Mouse (Mus musculus) forebrain, embryonic 15.5 days (tissue): ENCODE results near the gene Myom3. TPM values are rescaled to one million over a fixed set of nuclear protein-coding genes. Genes with fewer than 3 reads are reported as not detected.

Experiments
- ATAC-seq: fragments of 200-750 bp; cut with Nextera tagmentation; replicated peaks from 2 replicates; pipeline ENCODE4 v1.8.0; 2017; ENCODE audit warnings: mild to moderate bottlenecking, moderate TSS enrichment, moderate library complexity
- H3K27ac ChIP-seq: fragments of 300-500 bp; sonication (generic); replicated peaks from 2 replicates; pipeline ENCODE4 v1.5.1; 2015; ENCODE audit warnings: mild to moderate bottlenecking, inconsistent platforms
- H3K27me3 ChIP-seq: fragments of 300-500 bp; sonication (generic); 2 replicates; pipeline ENCODE4 v1.6.1; 2015; ENCODE audit warnings: inconsistent platforms
- H3K36me3 ChIP-seq: fragments of 300-500 bp; sonication (generic); 2 replicates; pipeline ENCODE4 v1.6.1; 2015; ENCODE audit warnings: mild to moderate bottlenecking, inconsistent platforms
- H3K4me1 ChIP-seq: fragments of 300-500 bp; sonication (generic); 2 replicates; pipeline ENCODE4 v1.6.1; 2015; ENCODE audit warnings: inconsistent platforms
- H3K4me2 ChIP-seq: fragments of 300-500 bp; sonication (generic); replicated peaks from 2 replicates; pipeline ENCODE4 v1.6.1; 2015; ENCODE audit warnings: mild to moderate bottlenecking, inconsistent platforms
- H3K4me3 ChIP-seq: fragments of 300-500 bp; sonication (generic); 2 replicates; pipeline ENCODE4 v1.5.1; 2015; ENCODE audit warnings: mild to moderate bottlenecking, inconsistent platforms
- H3K9ac ChIP-seq: fragments of 300-500 bp; sonication (generic); replicated peaks from 2 replicates; pipeline ENCODE4 v1.6.1; 2015; ENCODE audit warnings: mild to moderate bottlenecking, inconsistent platforms
- H3K9me3 ChIP-seq: fragments of 300-500 bp; sonication (generic); 2 replicates; pipeline ENCODE4 v1.6.1; 2016; ENCODE audit warnings: inconsistent platforms
- WGBS: fragments of 180-500 bp; shearing (Covaris S2); methylation state at CpG from one replicate; pipeline ENCODE4 v1.1.7; 2015; ENCODE audit warnings: mixed read lengths; 5-methylcytosine and 5-hydroxymethylcytosine counted together
- polyA plus RNA-seq: library from polyadenylated mRNA; unstranded; fragments of >200 nt; fragmentation: Nextera tagmentation; extraction: Ambion mirVana; gene quantifications from 2 replicates; pipeline ENCODE4 v1.2.1, GENCODE M21; 2015

The Myom3 gene
- polyA plus RNA-seq, 1 experiment from 2014 or later = 0.36 TPM

DNA sequence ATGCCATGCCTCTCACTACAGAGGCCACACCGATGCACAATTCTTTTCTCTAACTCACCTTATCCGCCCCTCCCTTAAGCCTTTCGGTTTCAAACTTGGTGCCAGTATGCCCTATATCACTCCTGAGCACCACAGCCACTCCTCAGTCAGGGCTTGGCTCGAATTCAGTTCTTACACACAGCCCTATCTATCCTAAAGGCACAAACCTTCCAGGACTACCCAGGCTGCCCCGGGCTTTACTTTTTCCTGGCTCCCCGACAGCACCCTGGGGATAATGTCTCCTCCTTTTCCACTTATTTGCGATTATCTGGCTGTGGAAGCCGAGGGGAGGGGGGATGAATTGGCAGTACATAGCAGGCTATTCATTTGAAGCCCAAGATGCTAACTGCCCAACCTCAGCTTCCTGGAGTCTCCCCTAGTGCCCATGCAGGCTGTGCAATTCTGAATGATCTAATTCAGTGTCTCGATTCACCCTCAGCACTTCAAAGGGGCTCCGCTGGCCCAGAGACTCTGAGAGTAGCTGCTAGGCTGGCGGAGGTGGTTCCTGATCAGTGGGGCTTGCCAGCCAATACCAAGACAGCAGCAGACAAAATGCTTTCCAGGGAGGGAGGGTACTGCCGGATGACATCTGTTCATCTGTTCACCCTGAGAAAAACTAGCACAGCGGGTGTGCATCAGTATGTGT lies 91.0 kb downstream of the Myom3 start:
- WGBS = 19% methylated on average over 13 of the region's 13 CpGs

GRCm38 (mm10) chr4:135851942-135852341 lies 92.4 kb downstream of the Myom3 start:
- 87% methylated on average over 9 of the region's 9 CpGs for WGBS
- Histone ChIP-seq H3K27me3 (no peaks in the 10 kb centered on the region), H3K36me3 (no peaks in the 10 kb centered on the region), H3K4me1 (peaks cover 30% of the 10 kb centered on the region), H3K27ac (0 out of 2 replicates have a peak overlapping the region, but pooled peaks have one; percentile 29), H3K4me3 (no peak overlapping the region), H3K4me2 (no peak overlapping the region), H3K9ac (no peak overlapping the region), H3K9me3 (no peaks in the 10 kb centered on the region)
- ATAC-seq = no peak

More for the DNA sequence above, 91.0 kb downstream of the Myom3 start:
- Histone ChIP-seq H3K27ac (peak overlapping the region; percentile 91), H3K4me3 (0 out of 2 replicates have a peak overlapping the region, but pooled peaks have one; percentile 13), H3K9ac (peak overlapping the region; percentile 19), H3K4me1 (peaks cover 30% of the 10 kb centered on the region), H3K36me3 (no peaks in the 10 kb centered on the region), H3K27me3 (no peaks in the 10 kb centered on the region), H3K9me3 (no peaks in the 10 kb centered on the region), H3K4me2 (peak overlapping the region; percentile 36)
- peak; percentile 59 for ATAC-seq

GRCm38 (mm10) chr4:135853987-135854546 lies 94.6 kb downstream of the Myom3 start:
- H3K27me3 ChIP-seq = no peaks in the 10 kb centered on the region
- 76% methylated on average over 14 of the region's 14 CpGs for WGBS
- H3K9ac ChIP-seq = peak overlapping the region; percentile 90

DNA sequence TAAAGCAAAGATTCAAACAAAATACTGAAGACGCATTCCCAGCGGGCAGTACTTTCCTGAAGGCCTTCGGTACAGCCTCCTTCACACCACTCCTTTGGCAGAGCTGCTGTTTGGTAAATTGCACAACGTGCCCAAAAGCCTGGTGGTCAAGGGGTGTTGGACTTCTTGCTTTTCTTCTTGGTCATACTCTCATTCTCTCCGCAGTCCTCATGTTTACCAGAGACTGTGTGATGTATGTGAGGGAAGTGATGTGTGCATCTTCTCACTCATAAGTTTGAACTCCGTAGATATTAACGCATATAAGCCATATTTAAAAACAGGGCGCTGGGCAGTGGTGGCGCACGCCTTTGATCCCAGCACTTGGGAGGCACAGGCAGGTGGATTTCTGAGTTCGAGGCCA lies 95.1 kb downstream of the Myom3 start:
- peak overlapping the region; percentile 100 for H3K27ac ChIP-seq
- peak overlapping the region; percentile 90 for H3K9ac ChIP-seq
- H3K9me3 ChIP-seq = no peaks in the 10 kb centered on the region
- H3K4me1 ChIP-seq = peaks cover 52% of the 10 kb centered on the region
- no peak for ATAC-seq
- H3K4me3 ChIP-seq = peak overlapping the region; percentile 85
- H3K36me3 ChIP-seq = no peaks in the 10 kb centered on the region
- no peaks in the 10 kb centered on the region for H3K27me3 ChIP-seq
- peak overlapping the region; percentile 80 for H3K4me2 ChIP-seq
- 69% methylated on average over 11 of the region's 11 CpGs for WGBS

More at GRCm38 (mm10) chr4:135853987-135854546, 94.6 kb downstream of the Myom3 start:
- Histone ChIP-seq H3K4me2 (no peak overlapping the region), H3K27ac (peak overlapping the region; percentile 100), H3K36me3 (no peaks in the 10 kb centered on the region), H3K4me1 (peaks cover 47% of the 10 kb centered on the region), H3K4me3 (0 out of 2 replicates have a peak overlapping the region, but pooled peaks have one; percentile 2), H3K9me3 (no peaks in the 10 kb centered on the region)
- ATAC-seq = no peak

GRCm38 (mm10) chr4:135855080-135855479 lies 95.6 kb downstream of the Myom3 start:
- ATAC-seq = peak; percentile 17; the same call in 1 of the 2 replicates
- Histone ChIP-seq H3K4me1 (peaks cover 54% of the 10 kb centered on the region), H3K9ac (peak overlapping the region; percentile 90), H3K4me2 (peak overlapping the region; percentile 80), H3K9me3 (no peaks in the 10 kb centered on the region), H3K27me3 (no peaks in the 10 kb centered on the region), H3K36me3 (no peaks in the 10 kb centered on the region), H3K4me3 (peak overlapping the region; percentile 85), H3K27ac (peak overlapping the region; percentile 100)
- 5% methylated on average over 6 of the region's 6 CpGs for WGBS

DNA sequence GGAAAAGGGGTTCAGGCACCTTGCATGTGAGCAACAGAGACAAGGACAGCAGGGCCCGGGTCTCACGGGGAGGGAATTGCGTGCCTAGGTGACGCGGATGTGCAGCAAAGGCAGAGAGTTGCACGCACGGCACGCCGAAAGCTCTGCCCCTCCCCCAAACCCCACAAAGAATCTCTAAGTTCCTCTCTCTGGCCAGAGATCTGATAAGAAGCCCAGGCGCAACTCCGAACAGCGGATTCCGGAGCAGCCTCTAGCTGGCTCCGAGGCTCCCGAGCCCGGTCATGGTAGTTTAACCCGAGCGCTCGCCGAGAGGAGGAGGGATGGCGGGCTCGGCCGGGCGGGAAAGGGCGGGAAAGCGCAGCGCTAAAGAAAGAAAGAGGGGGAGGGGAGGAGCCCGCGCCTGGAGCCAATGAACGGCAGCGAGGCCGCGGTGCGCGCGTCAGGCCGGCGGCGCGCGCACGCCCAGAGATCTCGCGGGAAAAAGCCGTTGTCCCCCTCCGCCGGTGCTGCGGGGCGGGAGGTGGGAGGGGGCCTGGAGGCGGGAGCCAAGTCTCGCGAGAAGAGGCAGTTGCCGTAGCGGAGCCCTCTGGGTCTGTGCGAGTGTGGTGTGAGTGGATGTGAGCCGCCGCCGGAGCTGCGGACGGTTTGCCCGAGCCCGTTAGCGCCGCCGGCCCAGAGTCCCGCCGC lies 96.2 kb downstream of the Myom3 start, which contains the start of gene Srsf10:
Srsf10 (plus strand) TSS at position 212 of the 687 bp plus-strand sequence.
- WGBS = 0% methylated on average over 66 of the region's 67 CpGs
- Histone ChIP-seq H3K9ac (peak within 1 kb of the TSS; percentile 90), H3K36me3 (no peaks in the 10 kb centered on the region), H3K4me3 (peak within 1 kb of the TSS; percentile 85), H3K4me1 (peaks cover 54% of the 10 kb centered on the region), H3K27me3 (no peaks in the 10 kb centered on the region), H3K9me3 (no peaks in the 10 kb centered on the region), H3K27ac (peak within 1 kb of the TSS; percentile 100), H3K4me2 (peak within 1 kb of the TSS; percentile 80)
- peak; percentile 96 for ATAC-seq

DNA sequence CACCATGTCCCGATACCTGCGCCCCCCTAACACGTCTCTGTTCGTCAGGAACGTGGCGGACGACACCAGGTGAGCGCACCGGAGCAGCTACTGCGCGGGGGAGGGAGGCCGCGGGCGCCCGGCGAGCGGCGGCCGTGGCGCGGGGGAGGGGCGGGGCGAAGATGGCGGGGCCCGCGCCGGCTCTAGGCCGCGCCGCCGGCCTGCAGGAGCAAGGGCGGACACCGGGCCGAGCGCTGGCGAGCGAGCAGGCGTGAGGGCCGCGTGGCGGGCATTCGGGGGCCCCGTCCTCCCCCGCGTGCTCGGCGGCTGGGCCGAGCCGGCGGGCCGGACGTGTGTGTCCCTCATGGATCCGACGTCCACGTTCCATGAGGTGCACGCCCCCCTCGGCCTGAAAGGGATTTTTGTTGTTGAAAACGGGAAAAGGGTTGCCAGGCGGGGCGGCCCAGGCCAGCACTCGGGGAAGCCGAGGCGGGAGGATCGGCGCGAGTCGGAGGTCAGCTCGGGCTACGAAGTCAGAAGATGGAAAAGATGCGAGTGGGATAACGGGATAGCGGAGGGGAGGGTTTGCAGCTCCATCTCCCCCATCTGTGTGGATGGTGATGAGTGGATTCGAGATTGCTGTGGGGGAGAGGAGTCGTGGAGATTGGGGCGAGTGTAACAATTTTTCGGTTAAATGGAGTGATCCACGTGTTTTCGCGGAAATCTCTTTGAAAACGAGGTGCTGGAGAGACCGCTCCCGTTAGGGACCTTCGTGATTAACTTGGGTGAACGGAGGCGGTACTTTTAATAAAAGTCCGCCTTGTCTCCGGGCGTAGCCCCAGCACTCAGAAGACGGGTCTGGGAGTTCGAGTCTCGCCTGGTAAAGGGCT lies 96.9 kb downstream of the Myom3 start:
- ATAC-seq = peak; percentile 68
- H3K4me2 ChIP-seq = peak overlapping the region; percentile 69
- no peaks in the 10 kb centered on the region for H3K36me3 ChIP-seq
- H3K27me3 ChIP-seq = no peaks in the 10 kb centered on the region
- peak overlapping the region; percentile 89 for H3K9ac ChIP-seq
- no peaks in the 10 kb centered on the region for H3K9me3 ChIP-seq
- H3K4me3 ChIP-seq = peak overlapping the region; percentile 85
- H3K4me1 ChIP-seq = peaks cover 54% of the 10 kb centered on the region
- H3K27ac ChIP-seq = peak overlapping the region; percentile 100
- WGBS = under 1% methylated on average over 87 of the region's 91 CpGs

DNA sequence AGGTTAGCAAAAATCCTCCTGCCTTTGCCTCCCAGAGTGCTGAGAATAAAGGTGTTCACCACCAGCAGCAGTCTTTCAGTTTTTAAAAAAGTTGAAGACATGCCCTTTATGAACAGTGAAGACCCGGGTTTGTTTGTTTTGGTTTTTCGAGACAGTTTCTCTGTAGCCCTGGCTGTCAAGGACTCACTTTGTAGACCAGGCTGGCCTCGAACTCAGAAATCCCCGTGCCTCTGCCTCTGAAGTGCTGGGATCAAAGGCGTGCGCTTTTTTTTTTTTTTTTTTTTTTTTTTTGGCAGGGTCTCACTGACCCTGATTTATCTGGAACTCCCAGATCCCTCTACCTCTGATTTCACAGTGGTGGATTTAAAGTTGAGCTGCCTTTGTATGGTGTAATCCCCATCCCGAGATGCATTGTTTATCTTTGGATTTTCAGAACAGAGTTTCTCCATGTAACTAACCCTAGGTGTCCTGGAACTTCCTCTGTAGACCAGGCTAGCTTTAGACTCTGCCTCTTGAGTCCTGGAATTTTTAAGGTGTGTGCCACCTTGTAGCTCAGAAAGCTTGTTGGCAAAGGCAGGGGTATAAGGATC lies 98.2 kb downstream of the Myom3 start:
- Histone ChIP-seq H3K4me2 (peak overlapping the region; percentile 69), H3K4me1 (peaks cover 54% of the 10 kb centered on the region), H3K27me3 (no peaks in the 10 kb centered on the region), H3K4me3 (peak overlapping the region; percentile 85), H3K9ac (peak overlapping the region; percentile 89), H3K9me3 (no peaks in the 10 kb centered on the region), H3K36me3 (peaks cover 7% of the 10 kb centered on the region; the same call in 1 of the 2 replicates), H3K27ac (no peak overlapping the region)
- WGBS = 8% methylated on average over 7 of the region's 7 CpGs
- ATAC-seq = no peak

Other genes starting within 250 kb of the Myom3 start
- gene Grhl3, start 186.1 kb upstream of the Myom3 start, polyA plus RNA-seq = 0.53 and 0.69 TPM in 2 replicates
- gene Ifnlr1, start 73.4 kb upstream of the Myom3 start, polyA plus RNA-seq = 0.23 and 0.24 TPM in 2 replicates
- gene Il22ra1, start 31.5 kb upstream of the Myom3 start, polyA plus RNA-seq = not detected in 2 replicates
- gene Srsf10, start 96.0 kb downstream of the Myom3 start, polyA plus RNA-seq = 257 and 272 TPM in 2 replicates
- gene Pnrc2, start 114.1 kb downstream of the Myom3 start, polyA plus RNA-seq = 131 and 134 TPM in 2 replicates
- gene Cnr2, start 135.7 kb downstream of the Myom3 start, polyA plus RNA-seq = 0.08 and 0.13 TPM in 2 replicates
- 50.9 and 56.7 TPM in 2 replicates for gene Fuca1, start 161.0 kb downstream of the Myom3 start, polyA plus RNA-seq
- gene Hmgcl, start 186.7 kb downstream of the Myom3 start, polyA plus RNA-seq = 61.3 and 66.6 TPM in 2 replicates
- 35.2 and 35.6 TPM in 2 replicates for gene Gale, start 204.0 kb downstream of the Myom3 start, polyA plus RNA-seq
- 180 and 188 TPM in 2 replicates for gene Lypla2, start 212.9 kb downstream of the Myom3 start, polyA plus RNA-seq
- 52.1 and 55.3 TPM in 2 replicates for gene Pithd1, start 227.5 kb downstream of the Myom3 start, polyA plus RNA-seq